28 mouse cellular contexts compared by ENCODE assay signal in the genomic region with DNA sequence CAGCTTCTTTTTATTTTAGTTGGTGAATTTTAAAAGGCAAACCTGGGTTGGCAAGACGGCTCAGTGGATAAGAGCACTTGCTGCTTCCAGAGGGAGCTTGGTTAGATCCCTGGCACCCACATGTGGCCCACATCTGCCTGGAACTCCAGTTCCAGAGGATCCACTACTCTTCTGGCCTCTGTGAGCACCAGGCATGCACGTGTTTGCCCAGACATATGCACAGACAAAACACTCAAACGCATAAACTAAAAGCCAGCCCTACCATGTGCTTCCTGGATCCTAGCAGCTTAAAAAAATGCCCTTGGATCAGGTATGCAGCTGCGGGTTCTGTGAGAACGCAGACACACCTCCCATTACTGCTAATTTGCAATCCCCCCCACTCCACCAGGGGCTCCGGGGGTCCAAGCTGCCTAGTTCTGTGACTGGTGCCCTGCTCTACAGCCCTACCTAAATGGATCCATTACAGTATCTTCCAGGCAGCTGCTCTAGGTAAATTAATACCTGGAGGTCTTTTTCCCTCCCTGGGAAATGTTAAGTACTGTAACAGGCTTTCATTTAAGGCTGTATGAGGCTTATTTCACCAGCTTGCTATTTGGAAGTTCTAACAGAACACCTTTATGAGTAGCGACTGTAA.
DNase-seq lines count a peak whose midpoint lies in the region; ATAC-seq and TF ChIP-seq lines count a peak whose summit lies in the region.
"Had no signal": no experiment of that assay in that cellular context is flagged by ENCODE, and none has a peak within 500 bp of the region (broad histone marks: within the 10 kb centered on the region; RNA-seq: fewer than 3 reads in every experiment).

No protein-coding gene starts in this region.

- peak overlapping the region; percentile 54; the same call in 1 of the 2 replicates for H3K27ac ChIP-seq in kidney, postnatal 0 days
- H3K27ac ChIP-seq in embryonic facial prominence, embryonic 14.5 days (replicated peaks; ENCODE audit: low read depth, low read length) = no peak overlapping the region
- H3K27ac ChIP-seq in limb, embryonic 10.5 days = peak overlapping the region; percentile 21; the same call in 1 of the 2 replicates
- peak overlapping the region; percentile 47; the same call in 1 of the 2 replicates for H3K27ac ChIP-seq in limb, embryonic 15.5 days
- H3K27ac ChIP-seq in left cerebral cortex, adult 2 months = no peak overlapping the region
- H3K27ac ChIP-seq: forebrain, embryonic 15.5 days; heart, embryonic 13.5 days; liver, embryonic 15.5 days; neural tube, embryonic 13.5 days had no signal

- peaks cover 39% of the 10 kb centered on the region; the same call in 1 of the 2 replicates for H3K4me1 ChIP-seq in kidney, postnatal 0 days (replicated peaks; ENCODE audit: insufficient read depth, low read length)
- peaks cover 8% of the 10 kb centered on the region; the same call in 1 of the 2 replicates for H3K4me1 ChIP-seq in embryonic facial prominence, embryonic 14.5 days (ENCODE audit: control insufficient read depth, insufficient read depth, low read length)
- H3K4me1 ChIP-seq in limb, embryonic 10.5 days = peaks cover 23% of the 10 kb centered on the region; the same call in 1 of the 2 replicates
- peaks cover 25% of the 10 kb centered on the region for H3K4me1 ChIP-seq in limb, embryonic 15.5 days
- H3K4me1 ChIP-seq: forebrain, embryonic 15.5 days had no signal

- no peaks in the 10 kb centered on the region for H3K27me3 ChIP-seq in kidney, postnatal 0 days (ENCODE audit: insufficient read depth, low read length)
- no peaks in the 10 kb centered on the region for H3K27me3 ChIP-seq in embryonic facial prominence, embryonic 14.5 days (replicated peaks; ENCODE audit: control insufficient read depth, insufficient read depth, low read length)
- H3K27me3 ChIP-seq in limb, embryonic 10.5 days (ENCODE audit: low read depth, poor library complexity, severe bottlenecking) = peaks cover 26% of the 10 kb centered on the region; the same call in 1 of the 2 replicates
- no peaks in the 10 kb centered on the region for H3K27me3 ChIP-seq in limb, embryonic 15.5 days
- H3K27me3 ChIP-seq: forebrain, embryonic 15.5 days; liver, embryonic 15.5 days; neural tube, embryonic 13.5 days had no signal

- no peak for TF ChIP-seq CTCF in kidney, postnatal 0 days (IDR thresholded peaks at IDR 0.05; ENCODE audit: low read depth)
- no peak for TF ChIP-seq CTCF in left cerebral cortex, adult 2 months (IDR thresholded peaks at IDR 0.05)

- H3K4me3 ChIP-seq in kidney, postnatal 0 days (replicated peaks; ENCODE audit: low read depth, low read length) = no peak overlapping the region
- H3K4me3 ChIP-seq in embryonic facial prominence, embryonic 14.5 days (ENCODE audit: low read depth, low read length) = no peak overlapping the region
- no peak overlapping the region for H3K4me3 ChIP-seq in limb, embryonic 10.5 days
- H3K4me3 ChIP-seq in limb, embryonic 15.5 days = no peak overlapping the region
- H3K4me3 ChIP-seq in left cerebral cortex, adult 2 months = no peak overlapping the region
- H3K4me3 ChIP-seq: forebrain, embryonic 15.5 days; heart, embryonic 13.5 days; liver, embryonic 15.5 days; myocyte; neural tube, embryonic 13.5 days had no signal

- 38% methylated on average over 7 of the region's 7 CpGs for WGBS in kidney, postnatal 0 days
- 24% methylated on average over 7 of the region's 7 CpGs for WGBS in embryonic facial prominence, embryonic 14.5 days
- WGBS in limb, embryonic 10.5 days = 48% methylated on average over 7 of the region's 7 CpGs
- 11% methylated on average over 7 of the region's 7 CpGs for WGBS in limb, embryonic 15.5 days

- H3K9ac ChIP-seq in kidney, postnatal 0 days (ENCODE audit: low read depth, low read length) = no peak overlapping the region
- no peak overlapping the region for H3K9ac ChIP-seq in embryonic facial prominence, embryonic 14.5 days (ENCODE audit: low read depth, low read length)
- no peak overlapping the region for H3K9ac ChIP-seq in limb, embryonic 15.5 days
- H3K9ac ChIP-seq: forebrain, embryonic 15.5 days; heart, embryonic 13.5 days; liver, embryonic 15.5 days; lung, embryonic 14.5 days; neural tube, embryonic 13.5 days had no signal

- no peak for ATAC-seq in kidney, postnatal 0 days (replicated peaks; ENCODE audit: low FRiP score, low read depth)
- peak; percentile 58 for ATAC-seq in embryonic facial prominence, embryonic 14.5 days (ENCODE audit: low read depth)
- ATAC-seq in limb, embryonic 15.5 days (ENCODE audit: insufficient number of reproducible peaks, low FRiP score, low TSS enrichment, low read depth) = no peak
- ATAC-seq: forebrain, embryonic 15.5 days; intestine, embryonic 16.5 days had no signal

- H3K4me2 ChIP-seq in kidney, postnatal 0 days (ENCODE audit: low read length) = no peak overlapping the region
- H3K4me2 ChIP-seq in embryonic facial prominence, embryonic 14.5 days (ENCODE audit: low read depth, low read length) = no peak overlapping the region
- H3K4me2 ChIP-seq in limb, embryonic 15.5 days = no peak overlapping the region
- H3K4me2 ChIP-seq: forebrain, embryonic 15.5 days; heart, embryonic 13.5 days; liver, embryonic 15.5 days; lung, embryonic 14.5 days; neural tube, embryonic 13.5 days had no signal

- no peaks in the 10 kb centered on the region for H3K9me3 ChIP-seq in kidney, postnatal 0 days (replicated peaks; ENCODE audit: low read length)
- H3K9me3 ChIP-seq in embryonic facial prominence, embryonic 14.5 days (ENCODE audit: control insufficient read depth, low read length) = no peaks in the 10 kb centered on the region
- H3K9me3 ChIP-seq in limb, embryonic 10.5 days (replicated peaks) = no peaks in the 10 kb centered on the region
- no peaks in the 10 kb centered on the region for H3K9me3 ChIP-seq in limb, embryonic 15.5 days
- H3K9me3 ChIP-seq: forebrain, embryonic 15.5 days; heart, embryonic 13.5 days; liver, embryonic 15.5 days; neural tube, embryonic 13.5 days had no signal

- no peak for DNase-seq in kidney, postnatal 0 days (ENCODE audit: low spot score)
- DNase-seq in kidney, postnatal 14 days = no peak
- DNase-seq in embryonic facial prominence, embryonic 14.5 days (ENCODE audit: low spot score) = peak; percentile 51
- DNase-seq in limb, embryonic 10.5 days (ENCODE audit: low spot score) = no peak
- DNase-seq in heart, adult 8-10 months (ENCODE audit: low spot score) = no peak
- DNase-seq in left cerebral cortex, adult 2 months (ENCODE audit: extremely low spot score in 1 of 2, low spot score in 2 of 2) = no peak
- DNase-seq: adrenal gland, postnatal 25 days; B cell, adult 2 months; cerebellum, adult 11-12 months; cerebellum, adult 9-11 months; embryo, embryonic 11 days; gastrocnemius, postnatal 36 days; heart, adult 18-20 months; heart, postnatal 10 days; kidney, adult 9 months; kidney, postnatal 36 days; layer of hippocampus, adult 9-11 months; lung, embryonic 14.5 days; lung, postnatal 14 days; midbrain, embryonic 14.5 days; thymus, postnatal 14 days had no signal

- intact Hi-C loops in left cerebral cortex, adult 2 months (cut with DNase I) = no loop called here

- H3K36me3 ChIP-seq in kidney, postnatal 0 days (ENCODE audit: insufficient read depth, low read length) = no peaks in the 10 kb centered on the region
- H3K36me3 ChIP-seq in embryonic facial prominence, embryonic 14.5 days (ENCODE audit: control insufficient read depth, insufficient read depth, low read length) = no peaks in the 10 kb centered on the region
- H3K36me3 ChIP-seq in limb, embryonic 10.5 days = no peaks in the 10 kb centered on the region
- no peaks in the 10 kb centered on the region for H3K36me3 ChIP-seq in limb, embryonic 15.5 days
- H3K36me3 ChIP-seq: forebrain, embryonic 15.5 days; liver, embryonic 15.5 days; neural tube, embryonic 13.5 days had no signal

Comparison
In these comparisons a context has a peak if more than half of its experiments do, and no peak if none do; other contexts are left out.
1. H3K27ac ChIP-seq: peak in kidney, postnatal 0 days (single experiment), limb, embryonic 10.5 days (single experiment) and limb, embryonic 15.5 days (single experiment); none in embryonic facial prominence, embryonic 14.5 days (single experiment) and left cerebral cortex, adult 2 months (single experiment).